Mouse (Mus musculus): Measurements from ENCODE around the gene H2-Ob. TPM values are rescaled to one million over a fixed set of nuclear protein-coding genes. Genes with fewer than 3 reads are reported as not detected.

Gene H2-Ob
- polyA plus RNA-seq, 1 experiment from 2014 or later, result not detected

GRCm38 (mm10) chr17:34300071-34300470 is 61.4 kb downstream of the H2-Ob start:
- H3K4me1 ChIP-seq (ENCODE audit: control insufficient read depth, insufficient read depth, low read length), result no peaks in the 10 kb centered on the region
- DNase-seq (ENCODE audit: low spot score) (no peak), ATAC-seq (replicated peaks; ENCODE audit: insufficient number of reproducible peaks, low FRiP score, low TSS enrichment, low read depth) (no peak)
- no peak overlapping the region for H3K4me3 ChIP-seq (ENCODE audit: low read depth, low read length)
- H3K4me2 ChIP-seq (ENCODE audit: low read depth, low read length), result no peak overlapping the region
- H3K36me3 ChIP-seq (replicated peaks; ENCODE audit: control insufficient read depth, insufficient read depth, low read depth, low read length), result no peaks in the 10 kb centered on the region
- no peaks in the 10 kb centered on the region for H3K27me3 ChIP-seq (ENCODE audit: control insufficient read depth, insufficient read depth, low read length)
- no peaks in the 10 kb centered on the region for H3K9me3 ChIP-seq (replicated peaks; ENCODE audit: control insufficient read depth, low read length)
- H3K27ac ChIP-seq (replicated peaks; ENCODE audit: low read depth, low read length), result no peak overlapping the region
- no peak overlapping the region for H3K9ac ChIP-seq (replicated peaks; ENCODE audit: low read length)
- WGBS, result 86% methylated on average over 8 of the region's 8 CpGs

GRCm38 (mm10) chr17:34300691-34301566 is 62.2 kb downstream of the H2-Ob start:
- Histone ChIP-seq H3K4me2 (ENCODE audit: low read depth, low read length) (no peak overlapping the region), H3K27ac (replicated peaks; ENCODE audit: low read depth, low read length) (no peak overlapping the region), H3K9me3 (replicated peaks; ENCODE audit: control insufficient read depth, low read length) (no peaks in the 10 kb centered on the region), H3K4me3 (ENCODE audit: low read depth, low read length) (no peak overlapping the region), H3K27me3 (ENCODE audit: control insufficient read depth, insufficient read depth, low read length) (no peaks in the 10 kb centered on the region), H3K4me1 (ENCODE audit: control insufficient read depth, insufficient read depth, low read length) (no peaks in the 10 kb centered on the region), H3K36me3 (replicated peaks; ENCODE audit: control insufficient read depth, insufficient read depth, low read depth, low read length) (no peaks in the 10 kb centered on the region), H3K9ac (replicated peaks; ENCODE audit: low read length) (no peak overlapping the region)
- DNase-seq (ENCODE audit: low spot score) (no peak), ATAC-seq (replicated peaks; ENCODE audit: insufficient number of reproducible peaks, low FRiP score, low TSS enrichment, low read depth) (no peak)
- WGBS, result 78% methylated on average over 23 of the region's 23 CpGs

GRCm38 (mm10) chr17:34301670-34302190 is 63.0 kb downstream of the H2-Ob start:
- Histone ChIP-seq H3K4me3 (ENCODE audit: low read depth, low read length) (no peak overlapping the region), H3K36me3 (replicated peaks; ENCODE audit: control insufficient read depth, insufficient read depth, low read depth, low read length) (no peaks in the 10 kb centered on the region), H3K27me3 (ENCODE audit: control insufficient read depth, insufficient read depth, low read length) (no peaks in the 10 kb centered on the region), H3K4me1 (ENCODE audit: control insufficient read depth, insufficient read depth, low read length) (no peaks in the 10 kb centered on the region), H3K9ac (replicated peaks; ENCODE audit: low read length) (no peak overlapping the region), H3K4me2 (ENCODE audit: low read depth, low read length) (no peak overlapping the region), H3K27ac (replicated peaks; ENCODE audit: low read depth, low read length) (no peak overlapping the region), H3K9me3 (replicated peaks; ENCODE audit: control insufficient read depth, low read length) (no peaks in the 10 kb centered on the region)
- 88% methylated on average over 4 of the region's 4 CpGs for WGBS
- no peak for ATAC-seq (replicated peaks; ENCODE audit: insufficient number of reproducible peaks, low FRiP score, low TSS enrichment, low read depth)
- no peak for DNase-seq (ENCODE audit: low spot score)

DNA sequence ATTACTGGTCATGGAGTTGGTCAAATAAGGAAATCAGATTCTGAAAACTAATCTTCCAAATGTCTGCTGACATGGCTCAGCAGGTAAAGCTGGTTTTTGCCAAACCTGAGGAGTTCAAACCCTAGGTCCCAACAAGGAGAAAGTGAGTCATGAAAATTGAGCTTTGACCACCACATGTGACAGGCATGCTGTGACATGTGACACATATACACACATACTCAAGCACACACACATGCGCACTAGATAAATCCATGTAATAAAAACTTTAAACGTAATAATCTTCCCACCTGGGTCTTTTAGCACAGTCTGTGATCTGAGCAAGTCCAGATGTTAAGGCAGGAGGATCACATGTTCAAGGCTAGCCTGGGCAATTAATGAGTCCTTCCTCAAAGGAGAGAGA is 65.1 kb downstream of the H2-Ob start:
- ATAC-seq (replicated peaks; ENCODE audit: insufficient number of reproducible peaks, low FRiP score, low TSS enrichment, low read depth) (no peak), DNase-seq (ENCODE audit: low spot score) (no peak)
- Histone ChIP-seq H3K36me3 (replicated peaks; ENCODE audit: control insufficient read depth, insufficient read depth, low read depth, low read length) (no peaks in the 10 kb centered on the region), H3K9ac (replicated peaks; ENCODE audit: low read length) (no peak overlapping the region), H3K9me3 (replicated peaks; ENCODE audit: control insufficient read depth, low read length) (no peaks in the 10 kb centered on the region), H3K4me2 (ENCODE audit: low read depth, low read length) (no peak overlapping the region), H3K27me3 (ENCODE audit: control insufficient read depth, insufficient read depth, low read length) (no peaks in the 10 kb centered on the region), H3K27ac (replicated peaks; ENCODE audit: low read depth, low read length) (no peak overlapping the region), H3K4me3 (ENCODE audit: low read depth, low read length) (no peak overlapping the region), H3K4me1 (ENCODE audit: control insufficient read depth, insufficient read depth, low read length) (no peaks in the 10 kb centered on the region)
- 82% methylated on average over 2 of the region's 2 CpGs for WGBS

Other genes with a start within 250 kb of the H2-Ob start
- 7.5 and 7.6 TPM in 2 replicates for gene H2-K1, start 238.6 kb upstream of the H2-Ob start, polyA plus RNA-seq (2014; fragmentation: Nextera tagmentation; extraction: Ambion mirVana)
- gene Ring1, start 214.2 kb upstream of the H2-Ob start, polyA plus RNA-seq (2014; fragmentation: Nextera tagmentation; extraction: Ambion mirVana), result 3.8 and 6.6 TPM in 2 replicates
- 43.0 and 46.3 TPM in 2 replicates for gene H2-Ke6, start 210.8 kb upstream of the H2-Ob start, polyA plus RNA-seq (2014; fragmentation: Nextera tagmentation; extraction: Ambion mirVana)
- gene Slc39a7, start 207.2 kb upstream of the H2-Ob start, polyA plus RNA-seq (2014; fragmentation: Nextera tagmentation; extraction: Ambion mirVana), result 72.1 and 78.3 TPM in 2 replicates
- 14.9 and 15.8 TPM in 2 replicates for gene Rxrb, start 207.1 kb upstream of the H2-Ob start, polyA plus RNA-seq (2014; fragmentation: Nextera tagmentation; extraction: Ambion mirVana)
- 0.70 and 1.0 TPM in 2 replicates for gene Col11a2, start 199.5 kb upstream of the H2-Ob start, polyA plus RNA-seq (2014; fragmentation: Nextera tagmentation; extraction: Ambion mirVana)
- gene H2-Oa, start 146.6 kb upstream of the H2-Ob start, polyA plus RNA-seq (2014; fragmentation: Nextera tagmentation; extraction: Ambion mirVana), result 0.20 and 0.26 TPM in 2 replicates
- gene H2-DMa, start 119.4 kb upstream of the H2-Ob start, polyA plus RNA-seq (2014; fragmentation: Nextera tagmentation; extraction: Ambion mirVana), result 9.4 and 9.7 TPM in 2 replicates
- 95.9 and 114 TPM in 2 replicates for gene Brd2, start 116.3 kb upstream of the H2-Ob start, polyA plus RNA-seq (2014; fragmentation: Nextera tagmentation; extraction: Ambion mirVana)
- not detected in 2 replicates for gene H2-DMb2, start 95.6 kb upstream of the H2-Ob start, polyA plus RNA-seq (2014; fragmentation: Nextera tagmentation; extraction: Ambion mirVana)
- 1.3 and 1.4 TPM in 2 replicates for gene H2-DMb1, start 85.8 kb upstream of the H2-Ob start, polyA plus RNA-seq (2014; fragmentation: Nextera tagmentation; extraction: Ambion mirVana)
- gene Tap1, start 51.4 kb upstream of the H2-Ob start, polyA plus RNA-seq (2014; fragmentation: Nextera tagmentation; extraction: Ambion mirVana), result 2.3 and 2.6 TPM in 2 replicates
- gene Psmb9, start 51.1 kb upstream of the H2-Ob start, polyA plus RNA-seq (2014; fragmentation: Nextera tagmentation; extraction: Ambion mirVana), result 0.67 and 1.1 TPM in 2 replicates
- gene Psmb8, start 41.2 kb upstream of the H2-Ob start, polyA plus RNA-seq (2014; fragmentation: Nextera tagmentation; extraction: Ambion mirVana), result 1.7 and 2.1 TPM in 2 replicates
- gene Tap2, start 35.4 kb upstream of the H2-Ob start, polyA plus RNA-seq (2014; fragmentation: Nextera tagmentation; extraction: Ambion mirVana), result 0.77 and 1.2 TPM in 2 replicates
- gene H2-Ab1, start 18.8 kb downstream of the H2-Ob start, polyA plus RNA-seq (2014; fragmentation: Nextera tagmentation; extraction: Ambion mirVana), result 3.5 and 3.8 TPM in 2 replicates
- not detected in 2 replicates for gene H2-Aa, start 48.9 kb downstream of the H2-Ob start, polyA plus RNA-seq (2014; fragmentation: Nextera tagmentation; extraction: Ambion mirVana)
- gene H2-Eb1, start 67.0 kb downstream of the H2-Ob start, polyA plus RNA-seq (2014; fragmentation: Nextera tagmentation; extraction: Ambion mirVana), result 1.2 and 1.5 TPM in 2 replicates
- gene H2-Eb2, start 86.8 kb downstream of the H2-Ob start, polyA plus RNA-seq (2014; fragmentation: Nextera tagmentation; extraction: Ambion mirVana), result not detected in 2 replicates
- 0.08 TPM in 1 of 2 replicates, not detected in the other for gene Btnl2, start 115.9 kb downstream of the H2-Ob start, polyA plus RNA-seq (2014; fragmentation: Nextera tagmentation; extraction: Ambion mirVana)
- not detected in 2 replicates for gene Btnl1, start 138.2 kb downstream of the H2-Ob start, polyA plus RNA-seq (2014; fragmentation: Nextera tagmentation; extraction: Ambion mirVana)
- 0.39 and 0.72 TPM in 2 replicates for gene BC051142, start 159.9 kb downstream of the H2-Ob start, polyA plus RNA-seq (2014; fragmentation: Nextera tagmentation; extraction: Ambion mirVana)
- gene Btnl4, start 238.4 kb downstream of the H2-Ob start, polyA plus RNA-seq (2014; fragmentation: Nextera tagmentation; extraction: Ambion mirVana), result not detected in 2 replicates

Data from embryonic facial prominence, embryonic 11.5 days (tissue).